Mouse (Mus musculus) MEL (cell line): ENCODE results near the gene 1700017B05Rik. TPM values are rescaled to one million over a fixed set of nuclear protein-coding genes. Genes with fewer than 3 reads are reported as not detected.

Experiments used
- DNase-seq: peaks from one replicate; pipeline ENCODE4 v3.0.0; 2011; ENCODE audit warnings: low read depth, low spot score
- H3K27ac ChIP-seq: 2 replicates; pipeline ENCODE4 v1.5.1; 2012; ENCODE audit warnings: low read depth, mild to moderate bottlenecking, control low read depth, low read length, moderate library complexity; ENCODE audit not compliant: control insufficient read depth
- H3K27me3 ChIP-seq, 2 experiments: fragments of 150-350 bp in 1 of 2; sonication (generic) in 1 of 2; 2 replicates each; pipeline ENCODE4 v1.6.1; 2012; ENCODE audit warnings: low read length in 2 of 2, mild to moderate bottlenecking in 2 of 2, improper control_type of control experiment in 1 of 2, moderate library complexity in 1 of 2; ENCODE audit not compliant: insufficient read depth in 2 of 2, control insufficient read depth in 1 of 2
- H3K36me3 ChIP-seq, 2 experiments: 2 replicates each; pipeline ENCODE4 v1.6.1; 2012 to 2014; ENCODE audit warnings: low read length in 2 of 2, improper control_type of control experiment in 1 of 2, inconsistent platforms in 1 of 2, mild to moderate bottlenecking in 1 of 2; ENCODE audit not compliant: insufficient read depth in 2 of 2, control insufficient read depth in 1 of 2
- H3K4me1 ChIP-seq, 2 experiments: fragments of 150-350 bp in 1 of 2; sonication (generic) in 1 of 2; 2 replicates each; pipeline ENCODE4 v1.6.1; 2012; ENCODE audit warnings: low read length in 2 of 2, improper control_type of control experiment in 1 of 2, mild to moderate bottlenecking in 1 of 2; ENCODE audit not compliant: insufficient read depth in 2 of 2, control insufficient read depth in 1 of 2
- H3K4me3 ChIP-seq, 2 experiments: fragments of 150-350 bp in 1 of 2; sonication (generic) in 1 of 2; 2 replicates each; pipeline ENCODE4 v1.5.1; 2012; ENCODE audit warnings: low read depth in 2 of 2, low read length in 2 of 2, mild to moderate bottlenecking in 2 of 2, moderate library complexity in 2 of 2, control low read depth in 1 of 2, improper control_type of control experiment in 1 of 2; ENCODE audit not compliant: control insufficient read depth in 1 of 2, insufficient read depth in 1 of 2
- H3K79me2 ChIP-seq: 2 replicates; pipeline ENCODE4 v1.6.1; 2012; ENCODE audit warnings: mild to moderate bottlenecking, low read length, moderate library complexity; ENCODE audit not compliant: control insufficient read depth, poor library complexity, insufficient read depth
- H3K9ac ChIP-seq: 2 replicates; pipeline ENCODE4 v1.6.1; 2012; ENCODE audit warnings: low read depth, mild to moderate bottlenecking, control low read depth, low read length, moderate library complexity; ENCODE audit not compliant: control insufficient read depth, poor library complexity, severe bottlenecking
- H3K9me3 ChIP-seq: fragments of 150-350 bp; sonication (generic); replicated peaks from 2 replicates; pipeline ENCODE4 v1.6.1; 2012; ENCODE audit warnings: mild to moderate bottlenecking, low read length, improper control_type of control experiment, moderate library complexity; ENCODE audit not compliant: insufficient read depth
- CHD2 ChIP-seq: IDR thresholded peaks from 2 replicates; pipeline ENCODE4 v1.6.1; 2011; ENCODE audit warnings: low read length, improper control_type of control experiment
- E2F4 ChIP-seq: IDR thresholded peaks from 2 replicates; pipeline ENCODE4 v1.6.1; 2011; ENCODE audit warnings: low read depth, low read length, improper control_type of control experiment, borderline replicate concordance
- EP300 ChIP-seq, 2 experiments: IDR thresholded peaks; 2 replicates each; pipeline ENCODE4 v1.6.1; 2011; ENCODE audit warnings: improper control_type of control experiment in 2 of 2, low read length in 2 of 2, low read depth in 1 of 2, mild to moderate bottlenecking in 1 of 2
- ETS1 ChIP-seq: IDR thresholded peaks from 2 replicates; pipeline ENCODE4 v1.6.1; 2012; ENCODE audit warnings: low read depth, mild to moderate bottlenecking, inconsistent platforms, low read length, improper control_type of control experiment, moderate library complexity
- GABPA ChIP-seq: IDR thresholded peaks from 2 replicates; pipeline ENCODE4 v1.6.1; 2012; ENCODE audit warnings: low read depth, mild to moderate bottlenecking, inconsistent platforms, low read length, improper control_type of control experiment, moderate library complexity
- GATA1 ChIP-seq: IDR thresholded peaks from 2 replicates; pipeline ENCODE4 v1.6.1; 2011; ENCODE audit warnings: low read depth, low read length, improper control_type of control experiment
- HCFC1 ChIP-seq: IDR thresholded peaks from 2 replicates; pipeline ENCODE4 v1.6.1; 2012; ENCODE audit warnings: low read depth, mild to moderate bottlenecking, inconsistent platforms, low read length, improper control_type of control experiment, moderate library complexity
- JUND ChIP-seq: IDR thresholded peaks from 2 replicates; pipeline ENCODE4 v1.6.1; 2011; ENCODE audit warnings: low read depth, mild to moderate bottlenecking, improper control_type of control experiment, low read length
- KAT2A ChIP-seq: conservative IDR thresholded peaks from 2 replicates; pipeline ENCODE4 v1.6.1; 2012; ENCODE audit warnings: low read depth, low read length, improper control_type of control experiment, inconsistent platforms
- MAX ChIP-seq: IDR thresholded peaks from 2 replicates; pipeline ENCODE4 v1.6.1; 2011; ENCODE audit warnings: low read length, improper control_type of control experiment
- MAZ ChIP-seq: IDR thresholded peaks from 2 replicates; pipeline ENCODE4 v1.6.1; 2012; ENCODE audit warnings: low read depth, mild to moderate bottlenecking, inconsistent platforms, low read length, improper control_type of control experiment
- MEF2A ChIP-seq: IDR thresholded peaks from 2 replicates; pipeline ENCODE4 v1.6.1; 2014; ENCODE audit warnings: low read depth, mild to moderate bottlenecking, inconsistent platforms, low read length, improper control_type of control experiment; ENCODE audit not compliant: poor library complexity, insufficient replicate concordance, severe bottlenecking; ENCODE audit errors: extremely low read depth
- MYB ChIP-seq: IDR thresholded peaks from 2 replicates; pipeline ENCODE4 v1.6.1; 2011; ENCODE audit warnings: mild to moderate bottlenecking, low read depth, low read length, improper control_type of control experiment
- MYC ChIP-seq: IDR thresholded peaks from 2 replicates; pipeline ENCODE4 v1.6.1; 2011; ENCODE audit warnings: low read depth, mild to moderate bottlenecking, low read length, improper control_type of control experiment, moderate library complexity
- NELFE ChIP-seq: IDR thresholded peaks from 2 replicates; pipeline ENCODE4 v1.6.1; 2011; ENCODE audit warnings: low read depth, low read length, improper control_type of control experiment
- NRF1 ChIP-seq: IDR thresholded peaks from 2 replicates; pipeline ENCODE4 v1.6.1; 2014; ENCODE audit warnings: low read depth, mild to moderate bottlenecking, inconsistent platforms, low read length, improper control_type of control experiment, moderate library complexity; ENCODE audit not compliant: poor library complexity, insufficient read depth, severe bottlenecking
- POLR2A ChIP-seq, 2 experiments: IDR thresholded peaks; 2 replicates each; pipeline ENCODE4 v1.6.1; 2011 to 2012; ENCODE audit warnings: low read length in 2 of 2, mild to moderate bottlenecking in 2 of 2, control low read depth in 1 of 2, improper control_type of control experiment in 1 of 2, low read depth in 1 of 2, moderate library complexity in 1 of 2; ENCODE audit not compliant: control insufficient read depth in 1 of 2, insufficient read depth in 1 of 2, poor library complexity in 1 of 2
- POLR2AphosphoS2 ChIP-seq: IDR thresholded peaks from 2 replicates; pipeline ENCODE4 v1.6.1; 2011; ENCODE audit warnings: low read length, improper control_type of control experiment
- POLR2AphosphoS5 ChIP-seq: IDR thresholded peaks from 2 replicates; pipeline ENCODE4 v1.6.1; 2012; ENCODE audit warnings: low read depth, borderline replicate concordance, mild to moderate bottlenecking, inconsistent platforms, low read length, moderate library complexity, mixed read lengths
- RAD21 ChIP-seq: IDR thresholded peaks from 2 replicates; pipeline ENCODE4 v1.6.1; 2011; ENCODE audit warnings: mild to moderate bottlenecking, low read depth, low read length, improper control_type of control experiment
- SIN3A ChIP-seq: IDR thresholded peaks from 2 replicates; pipeline ENCODE4 v1.6.1; 2012; ENCODE audit warnings: low read length, improper control_type of control experiment, inconsistent platforms
- TAL1 ChIP-seq: IDR thresholded peaks from 2 replicates; pipeline ENCODE4 v1.6.1; 2012; ENCODE audit warnings: mild to moderate bottlenecking, inconsistent platforms, low read length, moderate library complexity, mixed read lengths
- TBP ChIP-seq: IDR thresholded peaks from 2 replicates; pipeline ENCODE4 v1.8.0; 2011; ENCODE audit warnings: low read depth, low read length, improper control_type of control experiment
- UBTF ChIP-seq: IDR thresholded peaks from 2 replicates; pipeline ENCODE4 v1.6.1; 2012; ENCODE audit warnings: low read depth, mild to moderate bottlenecking, inconsistent platforms, low read length, improper control_type of control experiment, moderate library complexity, borderline replicate concordance; ENCODE audit not compliant: insufficient read depth
- USF1 ChIP-seq: IDR thresholded peaks from 2 replicates; pipeline ENCODE4 v1.6.1; 2014; ENCODE audit warnings: low read depth, mild to moderate bottlenecking, inconsistent platforms, low read length, improper control_type of control experiment, moderate library complexity
- ZC3H11A ChIP-seq: IDR thresholded peaks from 2 replicates; pipeline ENCODE4 v1.6.1; 2012; ENCODE audit warnings: low read depth, mild to moderate bottlenecking, inconsistent platforms, low read length, improper control_type of control experiment
- ZKSCAN1 ChIP-seq: IDR thresholded peaks from 2 replicates; pipeline ENCODE4 v1.6.1; 2012; ENCODE audit warnings: low read depth, mild to moderate bottlenecking, inconsistent platforms, low read length, improper control_type of control experiment, moderate library complexity
- ZMIZ1 ChIP-seq: IDR thresholded peaks from 2 replicates; pipeline ENCODE4 v1.6.1; 2012; ENCODE audit warnings: low read depth, mild to moderate bottlenecking, inconsistent platforms, low read length, improper control_type of control experiment, moderate library complexity
- ZNF384 ChIP-seq: IDR thresholded peaks from 2 replicates; pipeline ENCODE4 v1.6.1; 2012; ENCODE audit warnings: low read depth, mild to moderate bottlenecking, inconsistent platforms, low read length, improper control_type of control experiment
- polyA plus RNA-seq, 2 experiments: library from polyadenylated mRNA; stranded (reverse) in 1 of 2; unstranded in 1 of 2; fragments of >175 nt in 1 of 2; fragments of >200 nt in 1 of 2; gene quantifications; 2 replicates each; pipeline versions ENCODE4 v1.2.1 to v1.2.4; 2012; ENCODE audit warnings: low replicate concordance in 2 of 2, low read depth in 1 of 2; ENCODE audit not compliant: insufficient read length in 2 of 2, insufficient read depth in 1 of 2, missing spikeins in 1 of 2
- total RNA-seq: library from RNA; depleted of rRNA; stranded (reverse); fragments of 300-350 nt; gene quantifications from 2 replicates; pipeline ENCODE4 v1.2.3, GENCODE M21; 2012

The 1700017B05Rik gene
- total and polyA plus RNA-seq, 3 experiments: 52.7 to 76.5 TPM; not detected in 1

DNA sequence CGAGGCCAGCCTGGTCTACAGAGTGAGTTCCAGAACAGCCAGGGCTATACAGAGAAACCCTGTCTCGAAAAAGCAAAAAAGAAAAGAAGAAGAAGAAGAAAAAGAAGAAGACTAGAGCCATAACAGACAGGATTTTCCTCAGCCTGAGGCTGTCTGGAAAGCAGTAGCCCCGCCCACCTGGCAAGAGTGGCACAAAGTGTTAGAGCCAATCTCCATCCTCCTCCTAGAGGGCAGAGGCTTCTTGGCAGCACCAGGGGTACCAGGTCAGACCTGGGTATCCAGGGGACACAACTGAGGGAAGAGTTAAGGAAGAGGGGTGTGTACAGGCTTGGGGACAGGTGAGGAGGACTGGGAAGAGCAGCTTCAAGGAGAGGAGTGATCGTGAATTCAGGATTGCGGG, 24.7 kb downstream of the 1700017B05Rik start:
- Histone ChIP-seq H3K79me2 (no peaks in the 10 kb centered on the region), H3K27me3 (no peaks in the 10 kb centered on the region), H3K36me3 (peaks cover 0 to 43% of the 10 kb centered on the region in 2 experiments; a peak in 2 of 4 replicates), H3K4me1 (peaks cover 36 to 51% of the 10 kb centered on the region in 2 experiments), H3K9me3 (no peaks in the 10 kb centered on the region), H3K9ac (no peak overlapping the region), H3K4me3 (no peak overlapping the region), H3K27ac (peak overlapping the region; percentile 1; the same call in 1 of the 2 replicates)
- no peak for DNase-seq
- no peak for TF ChIP-seq UBTF
- no peak for TF ChIP-seq ZNF384
- no peak for TF ChIP-seq POLR2AphosphoS5
- no peak for TF ChIP-seq USF1
- no peak for TF ChIP-seq HCFC1
- TF ChIP-seq NRF1: no peak
- TF ChIP-seq MYB: no peak
- TF ChIP-seq ZMIZ1: no peak
- TF ChIP-seq E2F4: no peak
- TF ChIP-seq TAL1: no peak
- TF ChIP-seq CHD2: no peak
- TF ChIP-seq GABPA: no peak
- no peak for TF ChIP-seq POLR2A (IDR thresholded peaks at IDR 0.05; ENCODE audit: control insufficient read depth in 1 of 2, insufficient read depth in 1 of 2, low read depth in 1 of 2, low read length in 2 of 2, poor library complexity in 1 of 2)
- TF ChIP-seq RAD21: no peak
- no peak for TF ChIP-seq MYC
- no peak for TF ChIP-seq JUND

DNA sequence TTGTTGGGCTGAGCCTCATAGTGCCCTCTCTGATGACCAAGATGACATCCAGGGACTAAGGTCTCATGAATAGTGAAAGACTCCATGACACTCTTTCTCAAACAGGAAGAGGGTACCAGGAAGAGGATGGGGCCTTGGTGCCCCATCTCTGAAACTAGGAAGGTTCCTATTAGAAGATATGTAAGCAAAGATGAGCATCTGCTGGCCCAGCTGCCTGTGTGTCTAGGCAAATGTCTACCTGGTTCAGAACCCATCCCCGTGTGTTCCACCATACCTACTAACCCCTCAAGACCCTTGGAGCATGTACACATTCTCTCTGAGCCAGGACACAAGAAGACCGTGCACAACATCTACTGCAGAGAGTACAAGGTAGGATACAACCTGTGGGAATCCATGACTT, 26.2 kb downstream of the 1700017B05Rik start, which contains the start of gene Trcg1:
Gene Trcg1, plus strand, starts transcription at position 301 of the 400 bp plus-strand sequence.
- H3K4me1 ChIP-seq: peaks cover 43 to 64% of the 10 kb centered on the region in 2 experiments

More for the DNA sequence above, 26.2 kb downstream of the 1700017B05Rik start, which contains the start of gene Trcg1:
- H3K4me3 ChIP-seq: no peak within 1 kb of the TSS
- TF ChIP-seq NELFE (no peak), MAZ (no peak), CHD2 (no peak), POLR2AphosphoS2 (no peak), SIN3A (no peak), MEF2A (no peak), GATA1 (no peak), GABPA (no peak), MYB (no peak), HCFC1 (no peak), ZC3H11A (no peak), E2F4 (no peak), EP300 (IDR thresholded peaks at IDR 0.05; ENCODE audit: low read depth in 1 of 2, low read length in 2 of 2) (no peak), MAX (no peak), ETS1 (no peak), KAT2A (no peak), TBP (no peak), TAL1 (no peak), POLR2A (IDR thresholded peaks at IDR 0.05; ENCODE audit: control insufficient read depth in 1 of 2, insufficient read depth in 1 of 2, low read depth in 1 of 2, low read length in 2 of 2, poor library complexity in 1 of 2) (no peak), ZKSCAN1 (no peak)
- no peaks in the 10 kb centered on the region for H3K79me2 ChIP-seq
- no peaks in the 10 kb centered on the region for H3K27me3 ChIP-seq
- DNase-seq: no peak
- H3K27ac ChIP-seq: no peak within 1 kb of the TSS
- H3K36me3 ChIP-seq: peaks cover 0 to 56% of the 10 kb centered on the region in 2 experiments; a peak in 2 of 4 replicates
- no peaks in the 10 kb centered on the region for H3K9me3 ChIP-seq
- no peak within 1 kb of the TSS for H3K9ac ChIP-seq
